Mouse (Mus musculus): ENCODE data around the gene Cntln.

GRCm38 (mm10) chr4:85162468-85163312, 278.6 kb downstream of the Cntln start:
- no peak for TF ChIP-seq MAX (IDR thresholded peaks at IDR 0.05)
- TF ChIP-seq CTCF (IDR thresholded peaks at IDR 0.05; ENCODE audit: control insufficient read depth, insufficient read depth, insufficient read length) = peak; percentile 66
- TF ChIP-seq MYOD1 (IDR thresholded peaks at IDR 0.05; ENCODE audit: control insufficient read depth, insufficient read length, low read depth) = no peak
- no peak for TF ChIP-seq MYOG (IDR thresholded peaks at IDR 0.05; ENCODE audit: control insufficient read depth, extremely low read depth, insufficient read length)

Measured in C2C12 (cell line).